Mouse (Mus musculus) kidney, postnatal 25 days (tissue): Measurements from ENCODE around the gene Frmd4a.

Experiments used
- DNase-seq, 2 experiments: peaks; one replicate each; pipeline ENCODE4 v3.0.0; 2021; ENCODE audit warnings: mixed read lengths in 2 of 2

Frmd4a gene

DNA sequence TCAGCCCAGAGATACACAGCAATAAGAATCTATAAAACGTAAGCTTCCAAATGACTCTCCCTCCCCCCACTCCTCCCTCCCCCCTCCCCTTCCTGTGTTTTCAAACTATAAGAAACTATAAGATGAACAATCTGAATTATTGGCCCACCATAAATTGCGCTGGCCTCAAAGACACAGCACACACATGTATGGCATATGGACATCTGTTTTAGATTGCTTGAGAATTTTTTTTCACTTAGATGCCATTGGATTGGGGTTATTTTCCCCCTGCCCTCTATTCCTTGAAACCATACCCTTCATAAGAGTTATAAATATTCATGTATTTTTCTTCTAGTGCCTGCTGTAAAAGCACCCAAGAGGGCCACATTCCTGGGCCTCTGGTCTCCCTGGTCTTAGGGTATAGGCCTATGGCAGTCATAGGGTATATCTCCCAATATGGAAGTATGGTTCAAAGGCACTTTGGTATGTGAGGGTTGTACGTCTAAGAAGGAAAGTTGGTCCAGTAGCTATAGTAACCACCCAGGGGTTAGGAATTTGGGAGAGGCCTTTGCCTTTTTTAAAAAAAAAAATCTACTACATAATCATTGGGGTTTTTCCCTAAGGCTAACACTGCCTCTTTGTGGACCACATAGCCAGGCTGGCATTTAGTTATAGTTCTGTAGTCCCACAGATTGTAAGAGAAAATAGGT lies 322.2 kb downstream of the Frmd4a start:
- DNase-seq = no peak

DNA sequence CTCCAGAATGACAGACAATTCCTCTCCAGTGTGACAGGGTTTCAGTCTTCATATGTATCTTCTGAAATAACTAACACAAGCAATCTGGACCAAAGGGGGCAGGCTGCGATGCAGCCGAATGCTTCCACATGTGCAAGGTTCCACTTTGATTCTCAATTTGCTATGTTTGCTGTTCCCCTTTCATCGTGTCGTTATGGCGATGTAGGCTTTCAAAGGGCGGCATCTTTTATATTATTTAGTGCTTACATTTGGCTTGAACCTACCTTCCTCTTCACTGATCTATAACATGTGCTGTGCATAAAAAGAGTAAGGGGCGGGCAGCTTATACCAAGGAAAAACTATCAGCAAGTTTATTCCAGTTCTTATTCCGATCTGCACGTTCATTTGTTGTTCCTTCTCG lies 322.9 kb downstream of the Frmd4a start:
- DNase-seq = no peak

DNA sequence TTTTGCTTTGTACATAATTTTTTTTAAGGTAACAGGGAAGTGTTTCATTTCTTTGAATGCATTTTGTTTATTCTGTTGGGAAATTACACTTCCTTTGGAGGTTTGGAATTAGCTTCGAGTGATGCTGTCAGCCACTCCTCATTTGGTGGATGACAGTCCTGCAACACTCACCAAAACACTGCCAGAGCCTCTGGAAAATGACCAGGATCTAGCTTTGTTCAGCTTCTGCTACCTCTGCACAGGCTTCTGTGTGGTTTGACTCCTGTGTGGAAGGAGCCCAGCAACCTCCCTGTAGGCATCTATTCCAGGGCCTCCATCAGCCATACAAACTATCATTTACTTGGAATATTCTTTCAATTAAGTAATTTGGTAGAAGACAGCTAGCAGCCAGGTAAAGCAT lies 323.6 kb downstream of the Frmd4a start:
- DNase-seq = no peak

DNA sequence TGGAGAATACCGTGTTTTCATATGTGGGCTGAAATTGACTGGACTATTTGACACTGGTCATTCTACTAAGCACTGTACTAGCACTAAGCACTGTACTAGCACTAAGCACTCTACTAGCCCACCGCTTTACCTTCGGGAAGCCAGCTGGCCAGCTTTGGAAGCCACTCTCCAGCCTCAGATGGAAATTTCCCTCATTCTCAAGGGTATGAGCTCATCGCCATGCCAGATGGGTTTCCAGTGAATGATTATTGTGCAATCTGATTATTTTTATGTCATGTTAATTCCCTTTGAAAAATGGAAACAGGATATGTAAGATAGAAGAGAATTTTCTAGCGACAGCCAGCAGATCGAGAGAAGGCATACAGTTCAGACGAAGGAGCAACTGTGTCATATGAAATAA lies 324.5 kb downstream of the Frmd4a start:
- DNase-seq = no peak

DNA sequence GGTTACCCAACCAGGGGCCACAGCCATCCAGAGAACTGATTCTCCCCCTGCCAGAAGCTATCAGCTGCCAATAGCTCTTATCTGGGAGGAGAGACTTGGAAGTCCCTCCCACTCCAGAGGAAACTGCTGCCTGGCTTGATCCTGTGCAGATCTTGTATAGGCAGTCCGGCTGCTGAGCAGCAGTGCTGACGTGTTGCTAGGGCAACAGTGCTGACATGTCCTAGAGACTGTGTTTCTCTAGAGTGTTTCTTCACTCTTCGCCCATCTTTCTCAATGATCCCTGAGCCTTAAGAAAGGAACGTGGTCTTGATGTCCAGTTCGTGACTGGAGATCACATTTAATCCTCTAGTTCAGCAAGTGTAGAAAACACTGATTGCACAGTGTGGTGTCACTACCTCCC lies 326.9 kb downstream of the Frmd4a start:
- no peak for DNase-seq

GRCm38 (mm10) chr2:4346232-4346631 lies 328.7 kb downstream of the Frmd4a start:
- no peak for DNase-seq

- no peak for DNase-seq
Measured at GRCm38 (mm10) chr2:4346953-4347352, 329.4 kb downstream of the Frmd4a start.

GRCm38 (mm10) chr2:4347782-4348181 lies 330.3 kb downstream of the Frmd4a start:
- DNase-seq = no peak

- DNase-seq = no peak
Measured at GRCm38 (mm10) chr2:4348509-4348908, 331.0 kb downstream of the Frmd4a start.

GRCm38 (mm10) chr2:4356812-4357384 lies 339.4 kb downstream of the Frmd4a start:
- DNase-seq = no peak

DNA sequence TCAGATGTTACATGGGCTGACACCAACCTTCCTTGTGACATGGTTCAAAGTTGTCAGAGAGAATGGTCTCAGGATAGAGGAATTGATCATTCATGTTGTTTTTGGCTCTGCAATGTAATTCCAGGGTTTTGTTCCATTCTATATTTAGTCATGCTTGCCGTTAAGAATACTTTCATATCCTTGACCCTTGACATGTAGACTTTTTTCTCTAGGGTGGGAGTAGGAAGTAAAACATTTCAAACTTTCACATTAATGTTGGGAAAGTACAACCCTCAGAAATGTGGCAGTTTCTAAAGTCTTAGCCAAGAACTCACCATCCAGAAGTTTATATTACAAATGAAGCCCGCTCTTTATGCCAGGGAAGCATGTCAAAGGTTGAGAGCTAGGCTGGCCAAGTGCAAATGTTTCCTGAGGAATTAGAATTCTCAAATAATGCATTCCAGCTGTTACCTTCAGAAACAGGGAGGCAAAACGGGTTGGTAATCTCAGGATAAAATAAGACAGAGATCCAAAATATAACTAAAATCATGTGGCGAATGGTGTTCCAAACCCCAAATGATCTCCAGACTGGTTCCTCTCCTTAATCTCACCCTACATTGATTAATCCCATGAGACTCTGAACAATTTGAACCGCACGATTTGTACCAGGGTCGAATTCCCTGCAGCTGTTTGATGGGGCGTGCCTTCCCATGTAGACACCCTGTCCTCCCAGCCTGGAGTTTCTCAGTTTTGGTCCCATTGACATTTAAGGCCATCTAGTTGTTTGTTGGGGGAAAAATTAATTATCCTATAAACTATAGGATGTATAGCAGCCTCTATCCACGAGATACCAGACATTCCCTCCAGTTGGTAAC lies 344.7 kb downstream of the Frmd4a start:
- no peak for DNase-seq

DNA sequence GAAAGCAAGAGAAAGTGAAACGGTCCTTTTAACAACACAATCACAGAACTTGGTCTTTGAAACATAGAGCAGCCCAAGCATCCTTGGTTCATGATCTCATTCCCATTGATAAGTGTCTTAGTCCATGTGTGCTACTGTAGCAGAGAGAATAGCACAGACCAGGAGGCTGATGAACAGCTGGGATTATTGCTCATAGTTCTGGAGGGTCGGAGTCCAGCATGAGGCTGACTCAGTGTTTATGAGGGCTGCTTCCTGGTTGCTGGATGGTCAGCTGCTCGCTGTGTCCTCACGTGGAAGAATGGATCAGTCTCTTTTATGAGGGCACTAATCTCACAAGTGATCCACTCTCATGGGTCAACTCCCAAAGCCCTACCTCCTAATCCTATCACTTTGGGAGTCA lies 347.4 kb downstream of the Frmd4a start:
- DNase-seq = no peak

- DNase-seq = no peak
Measured at GRCm38 (mm10) chr2:4368544-4368943, 351.0 kb downstream of the Frmd4a start.

- no peak for DNase-seq
Measured at GRCm38 (mm10) chr2:4370499-4370898, 353.0 kb downstream of the Frmd4a start.

DNA sequence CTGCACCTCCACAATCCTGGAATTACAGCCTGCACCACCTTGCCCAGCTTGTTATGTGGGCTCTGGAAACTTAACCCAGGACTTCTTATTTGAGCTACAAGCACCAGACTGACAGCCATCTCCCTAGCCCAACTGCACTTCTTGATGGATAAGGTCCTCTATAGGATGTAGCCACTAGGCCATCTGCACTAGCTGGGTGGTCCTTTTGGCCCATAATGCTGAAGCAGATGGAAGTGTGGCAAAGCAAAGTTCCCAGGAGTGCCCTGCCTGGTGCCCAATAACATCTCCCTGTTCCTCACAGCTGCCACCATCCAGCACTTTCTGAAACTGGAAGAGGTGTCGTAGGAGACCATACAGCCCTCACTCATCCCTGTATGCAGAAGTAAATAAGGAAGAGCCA lies 353.8 kb downstream of the Frmd4a start:
- no peak for DNase-seq

DNA sequence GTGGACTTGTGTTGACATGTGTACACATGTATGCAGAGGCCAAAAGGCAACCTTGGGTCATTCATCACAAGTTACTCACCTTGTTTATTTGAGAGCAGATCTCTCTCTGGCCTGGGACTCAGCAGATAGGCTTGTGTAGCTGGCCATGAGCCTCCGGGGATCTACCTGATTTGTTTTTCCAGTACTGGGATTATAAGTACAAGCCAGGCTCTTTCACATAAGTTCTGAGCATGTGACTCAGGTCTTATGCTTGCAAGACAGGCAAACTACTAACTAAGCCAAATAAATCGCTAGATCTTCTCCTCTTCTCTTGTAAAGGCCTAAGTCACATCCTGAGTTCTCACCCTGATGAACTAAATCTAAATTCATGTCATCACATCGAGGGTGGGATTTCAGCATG lies 361.3 kb downstream of the Frmd4a start:
- DNase-seq = no peak

DNA sequence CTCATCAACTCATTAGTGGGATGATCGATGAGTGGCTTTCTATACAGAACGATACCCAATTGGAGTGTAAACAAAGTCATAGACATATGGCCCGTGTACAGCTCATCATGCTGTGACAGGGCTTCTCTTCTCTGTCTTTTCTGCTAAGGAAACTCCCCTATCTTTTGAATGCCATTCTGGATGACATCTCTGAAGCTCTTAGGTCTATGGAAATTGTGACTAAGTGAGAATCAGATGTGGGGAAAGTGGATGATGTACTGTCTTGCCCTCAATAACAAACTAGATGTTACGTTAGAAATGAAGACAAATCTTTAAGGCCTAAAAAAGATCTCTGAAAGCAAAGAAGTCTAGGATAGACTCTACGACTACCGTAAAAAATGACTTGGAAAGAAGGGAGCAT lies 362.9 kb downstream of the Frmd4a start:
- DNase-seq = no peak

GRCm38 (mm10) chr2:4380926-4381325 lies 363.4 kb downstream of the Frmd4a start:
- no peak for DNase-seq

GRCm38 (mm10) chr2:4386468-4386867 lies 369.0 kb downstream of the Frmd4a start:
- DNase-seq = no peak

- no peak for DNase-seq
Measured at GRCm38 (mm10) chr2:4389330-4389729, 371.8 kb downstream of the Frmd4a start.

- no peak for DNase-seq
Measured at GRCm38 (mm10) chr2:4391091-4391490, 373.6 kb downstream of the Frmd4a start.

- peak; percentile 57 to 64 for DNase-seq
Measured at GRCm38 (mm10) chr2:4391678-4392085, 374.2 kb downstream of the Frmd4a start.

- no peak for DNase-seq
Measured at GRCm38 (mm10) chr2:4393046-4393445, 375.5 kb downstream of the Frmd4a start.

- DNase-seq = no peak
Measured at GRCm38 (mm10) chr2:4394641-4395040, 377.1 kb downstream of the Frmd4a start.
